Mouse (Mus musculus): Measurements from ENCODE around the gene Pknox1. TPM values are rescaled to one million over a fixed set of nuclear protein-coding genes. Genes with fewer than 3 reads are reported as not detected.

Gene Pknox1
- polyA plus RNA-seq, 1 experiment from 2014 or later, result 32.2 TPM

DNA sequence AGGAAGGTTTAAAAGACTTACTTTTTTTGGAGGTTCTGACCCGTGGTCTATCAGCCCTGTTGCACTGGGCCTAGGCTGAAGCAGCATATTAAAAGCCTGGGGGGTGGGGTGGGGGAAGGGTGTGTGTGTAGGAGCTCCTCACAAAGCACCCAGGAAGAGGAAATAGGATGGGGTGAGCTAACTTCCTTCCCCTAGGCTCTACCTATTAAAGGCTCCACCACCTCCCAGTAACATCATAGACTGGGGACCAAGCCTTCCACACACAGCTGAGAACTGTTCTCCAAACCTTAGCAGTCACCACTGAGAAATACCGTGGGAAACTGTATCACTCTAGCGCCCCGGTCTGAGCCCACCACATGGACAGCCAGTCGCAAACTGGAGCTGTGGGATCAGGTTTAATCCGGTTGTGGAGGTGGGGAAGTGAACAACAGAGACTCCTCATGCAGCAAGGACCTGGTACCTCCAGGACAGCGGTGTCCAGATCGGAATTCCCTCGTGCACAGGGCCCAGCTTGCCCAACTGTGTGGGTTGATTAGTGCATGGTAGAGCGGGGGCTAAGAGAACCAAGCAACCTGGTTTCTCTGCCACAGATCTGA lies 6.5 kb upstream of the Pknox1 start:
- ATAC-seq (ENCODE audit: insufficient number of reproducible peaks, low FRiP score, low TSS enrichment, low read depth), result no peak
- WGBS, result 56% methylated on average over 10 of the region's 10 CpGs
- no peak overlapping the region for H3K9ac ChIP-seq

DNA sequence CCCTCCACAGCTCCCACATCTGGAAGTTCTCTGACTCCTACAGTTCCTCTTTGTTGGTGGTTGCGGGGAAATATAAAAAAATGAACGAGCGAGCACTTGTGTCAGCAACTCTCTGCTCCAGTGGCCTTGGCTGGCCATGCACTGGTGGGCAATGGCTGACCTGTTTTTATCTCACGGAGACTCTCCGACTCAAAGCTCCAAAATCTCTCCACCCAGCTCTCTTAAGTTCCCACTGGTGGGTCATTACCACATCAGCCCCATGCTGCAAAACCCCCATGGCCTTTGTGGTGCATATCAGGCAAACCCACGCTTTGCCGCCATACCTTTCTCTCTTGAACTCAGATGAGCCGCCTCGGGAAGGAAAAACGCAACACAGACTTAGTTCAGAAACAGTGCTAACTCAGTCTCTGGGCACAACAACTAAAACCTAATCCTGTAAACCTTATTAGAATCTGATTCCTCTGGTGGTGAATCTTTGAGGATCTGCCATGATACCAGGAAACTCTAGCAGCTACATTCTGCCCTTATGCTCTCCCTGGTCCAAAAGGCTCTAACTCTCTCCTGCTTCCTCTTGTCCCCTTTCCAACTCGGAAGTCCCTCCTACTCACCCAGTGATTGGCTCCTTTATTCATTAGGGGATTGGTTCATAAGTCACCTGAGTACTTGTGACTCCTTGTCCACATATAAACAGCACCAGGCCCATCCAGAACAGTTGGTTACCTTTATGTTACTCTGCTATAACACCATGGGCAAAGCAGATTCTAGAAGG lies 5.3 kb upstream of the Pknox1 start:
- Histone ChIP-seq H3K27ac (no peak overlapping the region), H3K4me1 (peaks cover 25% of the 10 kb centered on the region), H3K9ac (no peak overlapping the region), H3K36me3 (no peaks in the 10 kb centered on the region), H3K9me3 (no peaks in the 10 kb centered on the region), H3K27me3 (no peaks in the 10 kb centered on the region), H3K4me2 (no peak overlapping the region), H3K4me3 (no peak overlapping the region)
- no peak for ATAC-seq (ENCODE audit: insufficient number of reproducible peaks, low FRiP score, low TSS enrichment, low read depth)
- WGBS, result 75% methylated on average over 11 of the region's 11 CpGs

More for the DNA sequence above, 6.5 kb upstream of the Pknox1 start:
- H3K27me3 ChIP-seq, result no peaks in the 10 kb centered on the region
- no peak overlapping the region for H3K4me2 ChIP-seq
- H3K9me3 ChIP-seq, result no peaks in the 10 kb centered on the region
- no peaks in the 10 kb centered on the region for H3K36me3 ChIP-seq
- H3K4me3 ChIP-seq, result no peak overlapping the region
- peak overlapping the region; percentile 18; the same call in 1 of the 2 replicates for H3K27ac ChIP-seq
- peaks cover 18% of the 10 kb centered on the region for H3K4me1 ChIP-seq

DNA sequence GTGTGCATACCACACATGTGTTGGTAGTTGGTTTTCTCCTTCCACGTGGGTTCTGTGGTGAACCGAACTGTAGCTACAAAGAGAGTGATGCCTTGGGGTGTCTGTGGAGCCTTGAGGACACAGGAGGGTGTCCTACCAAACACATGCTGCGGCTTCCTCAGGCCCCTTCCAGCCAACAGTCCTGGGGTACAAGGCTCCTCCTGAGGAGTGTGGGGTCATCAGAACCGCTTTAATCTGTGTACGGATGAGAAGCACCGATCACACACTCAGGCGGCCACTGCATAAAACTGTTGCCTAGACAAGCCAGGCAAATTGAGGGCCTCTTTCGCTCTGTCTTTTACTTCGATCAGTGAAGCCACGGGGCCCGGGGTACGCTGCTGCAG lies 911 bp upstream of the Pknox1 start:
- Histone ChIP-seq H3K36me3 (no peaks in the 10 kb centered on the region), H3K4me2 (peak overlapping the region; percentile 58), H3K4me3 (peak overlapping the region; percentile 46), H3K9me3 (no peaks in the 10 kb centered on the region), H3K27ac (peak overlapping the region; percentile 96), H3K4me1 (peaks cover 33% of the 10 kb centered on the region), H3K27me3 (no peaks in the 10 kb centered on the region), H3K9ac (peak overlapping the region; percentile 39)
- no peak for ATAC-seq (ENCODE audit: insufficient number of reproducible peaks, low FRiP score, low TSS enrichment, low read depth)
- 15% methylated on average over 12 of the region's 12 CpGs for WGBS

DNA sequence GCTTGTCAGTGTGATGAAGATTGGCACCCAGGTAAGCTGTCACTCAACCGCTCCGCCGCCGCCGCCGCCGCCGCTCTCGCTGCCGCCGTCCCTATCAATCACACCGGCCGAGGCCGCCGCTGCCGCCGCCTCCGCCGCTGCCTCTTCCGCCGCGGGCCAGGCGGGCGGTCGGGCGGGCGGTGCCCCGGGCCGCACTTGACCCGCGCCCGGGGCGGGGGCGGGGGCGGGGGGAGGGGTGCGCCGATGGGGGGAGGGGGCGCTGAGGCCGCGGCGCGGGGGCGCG lies 265 bp downstream of the Pknox1 start:
- Histone ChIP-seq H3K4me3 (peak overlapping the region; percentile 87), H3K9me3 (no peaks in the 10 kb centered on the region), H3K27me3 (no peaks in the 10 kb centered on the region), H3K9ac (peak overlapping the region; percentile 87), H3K27ac (peak overlapping the region; percentile 98), H3K4me1 (peaks cover 37% of the 10 kb centered on the region), H3K4me2 (peak overlapping the region; percentile 74), H3K36me3 (no peaks in the 10 kb centered on the region)
- no peak; the same call in 1 of the 2 replicates for ATAC-seq (ENCODE audit: insufficient number of reproducible peaks, low FRiP score, low TSS enrichment, low read depth)
- WGBS, result 0% methylated on average over 19 of the region's 44 CpGs

DNA sequence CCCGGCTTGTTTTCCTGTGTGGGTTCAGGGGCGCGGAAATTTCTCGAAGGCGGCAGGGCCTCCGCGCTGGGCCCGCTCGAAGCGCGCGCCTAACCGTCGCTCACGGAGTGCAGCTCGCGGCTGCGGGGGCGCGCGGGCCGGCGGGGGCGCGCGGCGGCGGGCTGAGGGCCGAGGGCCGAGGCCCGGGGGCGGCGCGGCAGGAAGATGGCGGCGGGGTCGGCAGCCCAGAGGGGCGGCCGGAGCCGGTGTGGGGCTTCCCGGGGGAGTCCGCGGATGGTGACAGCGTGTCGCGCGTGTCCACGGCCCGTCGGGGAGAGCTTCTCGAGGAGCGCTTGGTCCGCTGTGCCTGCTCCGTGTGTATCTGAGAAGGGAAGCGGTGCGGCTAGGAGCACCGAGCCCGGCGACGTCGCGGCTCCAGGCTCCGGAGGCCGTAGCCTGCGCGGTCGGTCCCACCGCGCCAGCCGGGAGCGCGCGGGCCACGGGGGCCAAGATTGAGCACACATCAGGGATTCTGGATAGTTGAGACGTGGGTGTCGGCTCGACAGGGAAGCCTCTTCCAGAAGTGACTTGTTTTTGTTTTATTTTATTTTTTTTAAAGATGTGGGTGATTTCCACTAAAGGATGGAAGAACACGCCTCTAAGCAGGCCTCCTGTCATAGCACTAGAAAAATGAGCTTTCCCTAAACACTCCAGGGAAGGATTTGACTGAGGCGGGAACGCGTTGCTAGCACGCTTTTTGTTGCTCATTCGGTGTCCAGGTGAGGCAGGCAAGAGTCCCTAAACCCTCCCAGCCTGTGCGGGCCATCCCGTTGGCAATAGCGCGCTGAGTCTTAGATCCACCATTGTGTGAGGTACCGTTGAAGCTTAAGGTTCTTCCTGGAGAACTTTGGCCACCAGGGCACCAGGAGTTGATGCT lies 865 bp downstream of the Pknox1 start:
- ATAC-seq (ENCODE audit: insufficient number of reproducible peaks, low FRiP score, low TSS enrichment, low read depth), result peak; percentile 15; the same call in 1 of the 2 replicates
- peak overlapping the region; percentile 74 for H3K4me2 ChIP-seq
- H3K27ac ChIP-seq, result peak overlapping the region; percentile 98
- peaks cover 37% of the 10 kb centered on the region for H3K4me1 ChIP-seq
- no peaks in the 10 kb centered on the region for H3K27me3 ChIP-seq
- no peaks in the 10 kb centered on the region for H3K36me3 ChIP-seq
- under 1% methylated on average over 86 of the region's 88 CpGs for WGBS
- H3K9ac ChIP-seq, result peak overlapping the region; percentile 87
- H3K4me3 ChIP-seq, result peak overlapping the region; percentile 87
- H3K9me3 ChIP-seq, result no peaks in the 10 kb centered on the region

DNA sequence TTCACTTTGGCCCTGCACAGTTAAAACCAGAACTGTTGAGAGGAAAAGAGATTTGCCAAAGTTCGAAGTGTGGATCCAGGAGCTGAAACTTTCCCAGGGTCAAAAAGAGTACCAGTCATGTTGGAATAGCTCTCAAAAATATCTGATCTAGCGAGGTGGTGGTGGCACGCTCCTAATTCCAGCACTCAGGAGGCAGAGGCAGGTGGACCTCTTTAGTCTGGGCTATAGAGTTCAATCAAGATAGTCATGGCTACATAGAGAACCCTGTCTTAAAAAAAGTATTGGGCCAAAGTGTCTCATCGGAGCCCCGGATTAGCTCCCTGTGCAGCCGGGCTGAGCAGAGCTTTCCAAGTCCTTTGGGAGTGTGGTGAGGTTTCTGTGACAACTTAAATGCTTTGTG lies 1.7 kb downstream of the Pknox1 start:
- WGBS, result 66% methylated on average over 6 of the region's 6 CpGs
- H3K27ac ChIP-seq, result peak overlapping the region; percentile 98; the same call in 1 of the 2 replicates

DNA sequence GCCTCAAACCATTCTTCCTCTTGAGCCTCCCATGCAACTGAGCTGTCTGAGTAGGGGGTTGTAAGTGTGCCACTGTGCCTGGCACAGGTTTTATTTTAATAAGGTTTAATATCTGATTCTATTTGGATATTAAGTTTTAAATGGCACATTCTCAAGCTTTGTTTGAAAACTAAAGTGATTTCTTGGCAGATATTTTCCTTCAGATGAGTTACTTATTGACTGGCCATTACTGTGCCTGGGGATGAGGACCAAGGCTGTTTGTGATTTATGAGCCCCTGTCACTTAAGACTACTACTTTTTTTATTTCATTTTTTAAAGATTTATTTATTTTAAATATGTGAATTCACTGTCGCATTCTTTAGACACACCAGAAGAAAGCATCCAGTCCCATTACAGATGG lies 5.2 kb downstream of the Pknox1 start:
- H3K36me3 ChIP-seq, result no peaks in the 10 kb centered on the region
- H3K9ac ChIP-seq, result no peak overlapping the region
- H3K4me1 ChIP-seq, result peaks cover 35% of the 10 kb centered on the region
- WGBS, result 89% methylated on average over 1 of the region's 1 CpGs
- H3K4me3 ChIP-seq, result no peak overlapping the region
- ATAC-seq (ENCODE audit: insufficient number of reproducible peaks, low FRiP score, low TSS enrichment, low read depth), result no peak
- H3K27ac ChIP-seq, result no peak overlapping the region
- no peaks in the 10 kb centered on the region for H3K9me3 ChIP-seq
- no peak overlapping the region for H3K4me2 ChIP-seq
- no peaks in the 10 kb centered on the region for H3K27me3 ChIP-seq

More for the DNA sequence above, 1.7 kb downstream of the Pknox1 start:
- Histone ChIP-seq H3K36me3 (no peaks in the 10 kb centered on the region), H3K4me3 (peak overlapping the region; percentile 87), H3K27me3 (no peaks in the 10 kb centered on the region), H3K9me3 (no peaks in the 10 kb centered on the region), H3K4me1 (peaks cover 37% of the 10 kb centered on the region), H3K9ac (peak overlapping the region; percentile 87; the same call in 1 of the 2 replicates), H3K4me2 (peak overlapping the region; percentile 74)
- no peak for ATAC-seq (ENCODE audit: insufficient number of reproducible peaks, low FRiP score, low TSS enrichment, low read depth)

DNA sequence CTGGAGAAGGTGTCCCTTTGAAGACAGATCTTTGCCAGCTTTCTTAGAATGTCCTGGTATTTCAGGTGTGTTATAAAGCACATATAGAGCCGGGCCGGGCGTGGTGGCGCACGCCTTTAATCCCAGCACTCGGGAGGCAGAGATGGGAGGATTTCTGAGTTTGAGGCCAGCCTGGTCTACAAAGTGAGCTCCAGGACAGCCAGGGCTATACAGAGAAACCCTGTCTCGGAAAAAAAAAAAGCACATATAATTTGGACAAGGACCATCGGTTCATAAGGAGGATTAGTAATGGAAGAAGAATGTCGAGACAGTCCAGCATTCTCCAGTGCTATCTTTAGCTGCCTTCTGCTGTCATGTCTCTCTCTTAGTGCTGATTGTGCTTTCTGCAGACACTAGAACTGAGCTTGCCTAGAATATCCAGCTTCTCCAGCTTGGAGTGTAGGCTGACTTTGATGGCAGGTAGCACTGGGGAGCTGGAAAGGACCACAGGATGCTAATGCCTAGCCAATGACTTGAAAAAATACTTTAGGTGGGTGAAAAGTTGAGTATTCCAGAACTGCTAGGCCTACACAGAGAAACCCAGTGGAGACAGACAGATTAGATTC lies 5.9 kb downstream of the Pknox1 start:
- peaks cover 35% of the 10 kb centered on the region for H3K4me1 ChIP-seq
- no peaks in the 10 kb centered on the region for H3K27me3 ChIP-seq
- H3K36me3 ChIP-seq, result no peaks in the 10 kb centered on the region
- WGBS, result 83% methylated on average over 9 of the region's 9 CpGs
- ATAC-seq (ENCODE audit: insufficient number of reproducible peaks, low FRiP score, low TSS enrichment, low read depth), result peak; percentile 70; the same call in 1 of the 2 replicates
- no peak overlapping the region for H3K4me2 ChIP-seq
- H3K9me3 ChIP-seq, result no peaks in the 10 kb centered on the region
- H3K9ac ChIP-seq, result no peak overlapping the region
- no peak overlapping the region for H3K27ac ChIP-seq
- no peak overlapping the region for H3K4me3 ChIP-seq

DNA sequence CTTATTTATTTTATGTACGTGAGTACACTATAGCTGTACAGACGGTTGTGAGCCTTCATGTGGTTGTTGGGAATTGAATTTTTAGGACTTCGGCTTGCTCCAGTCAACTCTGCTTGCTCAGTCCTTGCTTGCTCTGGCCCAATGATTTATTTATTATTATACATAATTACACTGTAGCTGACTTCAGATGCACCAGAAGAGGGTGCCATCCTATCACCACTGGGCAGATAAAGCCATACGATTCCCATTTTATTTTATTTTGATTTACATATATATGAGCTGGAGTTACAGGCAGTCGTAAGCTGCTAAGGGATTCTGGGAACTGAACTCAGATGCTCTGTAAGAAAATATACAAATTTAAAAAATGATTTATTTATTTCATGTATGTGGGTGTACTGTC lies 7.2 kb downstream of the Pknox1 start:
- Histone ChIP-seq H3K36me3 (no peaks in the 10 kb centered on the region), H3K9ac (no peak overlapping the region), H3K4me1 (peaks cover 24% of the 10 kb centered on the region), H3K27ac (no peak overlapping the region), H3K9me3 (no peaks in the 10 kb centered on the region), H3K27me3 (no peaks in the 10 kb centered on the region), H3K4me3 (no peak overlapping the region), H3K4me2 (no peak overlapping the region)
- WGBS, result 84% methylated on average over 5 of the region's 5 CpGs
- ATAC-seq (ENCODE audit: insufficient number of reproducible peaks, low FRiP score, low TSS enrichment, low read depth), result no peak

DNA sequence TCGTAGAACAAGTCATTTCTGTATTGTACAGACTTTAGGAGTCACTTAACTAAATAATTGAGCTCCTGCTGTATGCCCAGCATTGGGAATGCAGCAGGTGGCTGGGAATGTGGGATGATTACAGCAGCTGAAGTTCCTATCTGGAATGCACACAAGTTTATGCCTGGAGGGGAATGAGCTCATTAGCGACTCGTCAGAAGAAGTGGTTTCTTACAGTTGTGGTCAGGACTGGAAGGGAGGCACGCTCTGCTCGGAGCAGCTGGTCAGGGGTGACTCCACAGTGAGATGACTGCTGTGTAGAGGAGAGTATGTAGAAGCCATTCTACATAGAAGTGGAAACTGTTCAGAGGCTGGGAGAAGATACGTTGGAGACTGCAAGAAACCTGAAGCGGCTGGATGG lies 10.1 kb downstream of the Pknox1 start:
- Histone ChIP-seq H3K27ac (no peak overlapping the region), H3K9ac (no peak overlapping the region), H3K36me3 (no peaks in the 10 kb centered on the region), H3K9me3 (no peaks in the 10 kb centered on the region), H3K27me3 (no peaks in the 10 kb centered on the region), H3K4me3 (no peak overlapping the region), H3K4me1 (0 out of 2 replicates have a peak, but pooled peaks cover 5% of the 10 kb centered on the region), H3K4me2 (no peak overlapping the region)
- WGBS, result 53% methylated on average over 7 of the region's 7 CpGs
- no peak for ATAC-seq (ENCODE audit: insufficient number of reproducible peaks, low FRiP score, low TSS enrichment, low read depth)

DNA sequence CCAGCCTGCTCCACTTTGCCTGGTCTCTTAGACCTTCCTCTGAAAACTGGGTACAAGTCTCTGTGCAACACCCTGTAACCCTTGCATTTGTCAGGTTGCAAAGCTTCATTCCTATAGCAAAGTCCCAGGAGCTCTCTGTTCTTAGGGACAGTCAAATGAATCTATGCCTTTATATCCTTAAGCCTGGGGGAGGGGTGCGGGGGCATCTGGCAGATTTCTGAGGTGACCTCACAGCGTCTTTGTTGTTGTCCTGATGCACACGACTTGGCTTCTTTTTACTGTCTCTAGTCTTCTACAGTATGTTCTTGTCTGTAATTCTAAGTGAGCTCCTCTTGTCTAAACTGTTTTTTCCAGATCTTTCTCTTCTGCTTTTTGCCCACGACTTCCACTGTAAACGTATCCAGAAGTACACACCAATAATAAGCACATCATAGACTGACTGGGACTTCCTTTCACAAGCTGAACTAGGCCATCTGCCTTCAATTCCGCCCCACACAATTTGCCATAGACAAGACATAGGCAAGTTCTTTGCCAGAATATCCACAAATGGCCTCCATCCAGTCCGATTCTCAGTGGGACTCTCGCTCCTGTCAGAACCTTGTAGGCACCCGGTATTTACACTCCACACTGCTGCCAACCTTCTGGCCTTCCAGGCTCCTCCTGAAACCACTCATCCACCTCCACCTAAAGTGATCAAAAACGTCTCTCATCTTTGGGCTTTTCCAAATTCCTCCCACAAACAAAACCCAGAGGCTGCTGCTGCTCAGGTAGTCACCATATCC lies 12.1 kb downstream of the Pknox1 start:
- Histone ChIP-seq H3K36me3 (no peaks in the 10 kb centered on the region), H3K4me2 (no peak overlapping the region), H3K27ac (no peak overlapping the region), H3K4me3 (no peak overlapping the region), H3K27me3 (no peaks in the 10 kb centered on the region), H3K9ac (no peak overlapping the region), H3K4me1 (peaks cover 20% of the 10 kb centered on the region; the same call in 1 of the 2 replicates), H3K9me3 (no peaks in the 10 kb centered on the region)
- WGBS, result 77% methylated on average over 10 of the region's 10 CpGs
- ATAC-seq (ENCODE audit: insufficient number of reproducible peaks, low FRiP score, low TSS enrichment, low read depth), result no peak
